Mouse (Mus musculus) embryonic fibroblast, embryonic 13.5 days (primary cell): ENCODE data around the gene Ccdc183.

ENCODE experiments used
- CTCF ChIP-seq: IDR thresholded peaks from 2 replicates; pipeline ENCODE4 v1.5.1; 2011; ENCODE audit warnings: mild to moderate bottlenecking, control low read depth, low read length, moderate library complexity, borderline replicate concordance; ENCODE audit not compliant: insufficient read depth
- POLR2A ChIP-seq: IDR thresholded peaks from 2 replicates; pipeline ENCODE4 v1.6.1; 2011; ENCODE audit warnings: low read depth, mild to moderate bottlenecking, control low read depth, low read length, moderate library complexity

DNA sequence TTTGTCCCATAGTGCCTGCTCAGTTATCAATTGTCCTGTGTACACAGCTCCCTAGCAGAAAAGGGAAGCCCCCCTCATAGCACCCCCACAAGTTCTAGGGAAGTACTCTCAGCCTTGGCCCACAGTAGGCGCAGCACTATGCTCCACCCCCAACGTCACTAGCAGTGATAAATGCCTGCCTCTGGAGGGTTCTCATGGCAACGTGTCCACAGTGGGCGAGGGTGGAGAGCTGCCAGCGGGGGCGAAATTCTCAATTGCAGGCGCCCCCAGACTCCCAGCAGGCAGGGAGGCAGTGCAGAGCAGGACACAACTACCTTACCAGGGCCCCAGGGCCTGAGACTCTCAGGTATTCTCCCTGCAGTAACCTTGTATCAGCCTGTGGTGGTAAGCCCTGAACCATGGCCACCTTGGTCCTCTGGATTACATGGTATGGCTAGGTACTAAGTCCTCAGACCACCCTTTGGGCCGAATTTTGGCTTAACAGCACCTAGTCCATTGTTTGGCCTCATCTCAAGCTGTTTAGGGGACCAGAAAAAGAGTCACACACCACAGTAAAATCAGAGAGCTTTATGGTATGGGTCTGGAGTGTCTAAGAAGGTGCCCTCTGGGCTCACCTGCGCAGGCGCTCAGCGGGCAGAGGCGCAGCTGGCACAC is 34.9 kb downstream of the Ccdc183 start:
- TF ChIP-seq CTCF: no peak
- TF ChIP-seq POLR2A: no peak
